Mouse (Mus musculus): ENCODE measurements around the gene Col7a1. TPM values are rescaled to one million over a fixed set of nuclear protein-coding genes. Genes with fewer than 3 reads are reported as not detected.

Col7a1 gene
- polyA plus RNA-seq, 1 experiment, result 3.4 TPM

- Histone ChIP-seq H3K36me3 (ENCODE audit: control insufficient read depth, insufficient read depth, low read length) (no peaks in the 10 kb centered on the region), H3K4me3 (ENCODE audit: control insufficient read depth, low read depth, low read length) (peak overlapping the region; percentile 30; the same call in 1 of the 2 replicates), H3K4me1 (ENCODE audit: control insufficient read depth, insufficient read depth, low read length) (no peaks in the 10 kb centered on the region), H3K27me3 (ENCODE audit: control insufficient read depth, insufficient read depth, low read length) (no peaks in the 10 kb centered on the region), H3K27ac (ENCODE audit: control insufficient read depth, insufficient read depth, low read depth, low read length) (no peak overlapping the region)
- TF ChIP-seq POLR2A (IDR thresholded peaks at IDR 0.05; ENCODE audit: control insufficient read depth, low read depth, low read length) (no peak), CTCF (IDR thresholded peaks at IDR 0.05; ENCODE audit: control insufficient read depth, insufficient read depth, insufficient replicate concordance, low read depth, low read length) (no peak)
These were observed 17.4 kb upstream of the Col7a1 start for GRCm38 (mm10) chr9:108935991-108936390.

GRCm38 (mm10) chr9:108936418-108937364 is 16.7 kb upstream of the Col7a1 start, which contains the start of gene Uqcrc1:
Gene Uqcrc1, plus strand, starts transcription at chr9:108936633.
- Histone ChIP-seq H3K27ac (ENCODE audit: control insufficient read depth, insufficient read depth, low read depth, low read length) (peak within 1 kb of the TSS; percentile 51), H3K4me1 (ENCODE audit: control insufficient read depth, insufficient read depth, low read length) (no peaks in the 10 kb centered on the region), H3K27me3 (ENCODE audit: control insufficient read depth, insufficient read depth, low read length) (no peaks in the 10 kb centered on the region), H3K36me3 (ENCODE audit: control insufficient read depth, insufficient read depth, low read length) (no peaks in the 10 kb centered on the region), H3K4me3 (ENCODE audit: control insufficient read depth, low read depth, low read length) (peak within 1 kb of the TSS; percentile 76)
- TF ChIP-seq POLR2A (IDR thresholded peaks at IDR 0.05; ENCODE audit: control insufficient read depth, low read depth, low read length) (peak; percentile 95), CTCF (IDR thresholded peaks at IDR 0.05; ENCODE audit: control insufficient read depth, insufficient read depth, insufficient replicate concordance, low read depth, low read length) (peak; percentile 95)

GRCm38 (mm10) chr9:108945111-108945510 is 8.3 kb upstream of the Col7a1 start:
- Histone ChIP-seq H3K36me3 (ENCODE audit: control insufficient read depth, insufficient read depth, low read length) (no peaks in the 10 kb centered on the region; the same call in none of the 2 replicates), H3K4me1 (ENCODE audit: control insufficient read depth, insufficient read depth, low read length) (no peaks in the 10 kb centered on the region), H3K27ac (ENCODE audit: control insufficient read depth, insufficient read depth, low read depth, low read length) (no peak overlapping the region), H3K27me3 (ENCODE audit: control insufficient read depth, insufficient read depth, low read length) (no peaks in the 10 kb centered on the region), H3K4me3 (ENCODE audit: control insufficient read depth, low read depth, low read length) (no peak overlapping the region)
- TF ChIP-seq CTCF (IDR thresholded peaks at IDR 0.05; ENCODE audit: control insufficient read depth, insufficient read depth, insufficient replicate concordance, low read depth, low read length), result no peak
- TF ChIP-seq POLR2A (IDR thresholded peaks at IDR 0.05; ENCODE audit: control insufficient read depth, low read depth, low read length), result no peak

GRCm38 (mm10) chr9:108945608-108946007 is 7.8 kb upstream of the Col7a1 start:
- TF ChIP-seq CTCF (IDR thresholded peaks at IDR 0.05; ENCODE audit: control insufficient read depth, insufficient read depth, insufficient replicate concordance, low read depth, low read length) (no peak), POLR2A (IDR thresholded peaks at IDR 0.05; ENCODE audit: control insufficient read depth, low read depth, low read length) (no peak)
- no peaks in the 10 kb centered on the region for H3K4me1 ChIP-seq (ENCODE audit: control insufficient read depth, insufficient read depth, low read length)
- H3K36me3 ChIP-seq (ENCODE audit: control insufficient read depth, insufficient read depth, low read length), result no peaks in the 10 kb centered on the region; the same call in none of the 2 replicates
- no peak overlapping the region for H3K4me3 ChIP-seq (ENCODE audit: control insufficient read depth, low read depth, low read length)
- H3K27me3 ChIP-seq (ENCODE audit: control insufficient read depth, insufficient read depth, low read length), result no peaks in the 10 kb centered on the region
- H3K27ac ChIP-seq (ENCODE audit: control insufficient read depth, insufficient read depth, low read depth, low read length), result no peak overlapping the region

- Histone ChIP-seq H3K36me3 (ENCODE audit: control insufficient read depth, insufficient read depth, low read length) (no peaks in the 10 kb centered on the region; the same call in 1 of the 2 replicates), H3K27ac (ENCODE audit: control insufficient read depth, insufficient read depth, low read depth, low read length) (no peak overlapping the region), H3K4me1 (ENCODE audit: control insufficient read depth, insufficient read depth, low read length) (no peaks in the 10 kb centered on the region), H3K27me3 (ENCODE audit: control insufficient read depth, insufficient read depth, low read length) (no peaks in the 10 kb centered on the region), H3K4me3 (ENCODE audit: control insufficient read depth, low read depth, low read length) (no peak overlapping the region)
- TF ChIP-seq POLR2A (IDR thresholded peaks at IDR 0.05; ENCODE audit: control insufficient read depth, low read depth, low read length) (no peak), CTCF (IDR thresholded peaks at IDR 0.05; ENCODE audit: control insufficient read depth, insufficient read depth, insufficient replicate concordance, low read depth, low read length) (no peak)
These were observed 4.0 kb upstream of the Col7a1 start for GRCm38 (mm10) chr9:108949231-108949966.

- H3K4me3 ChIP-seq (ENCODE audit: control insufficient read depth, low read depth, low read length), result no peak overlapping the region
- H3K27me3 ChIP-seq (ENCODE audit: control insufficient read depth, insufficient read depth, low read length), result no peaks in the 10 kb centered on the region
- TF ChIP-seq POLR2A (IDR thresholded peaks at IDR 0.05; ENCODE audit: control insufficient read depth, low read depth, low read length), result no peak
- TF ChIP-seq CTCF (IDR thresholded peaks at IDR 0.05; ENCODE audit: control insufficient read depth, insufficient read depth, insufficient replicate concordance, low read depth, low read length), result no peak
- peak overlapping the region; percentile 41; the same call in 1 of the 2 replicates for H3K27ac ChIP-seq (ENCODE audit: control insufficient read depth, insufficient read depth, low read depth, low read length)
- no peaks in the 10 kb centered on the region; the same call in 1 of the 2 replicates for H3K36me3 ChIP-seq (ENCODE audit: control insufficient read depth, insufficient read depth, low read length)
- no peaks in the 10 kb centered on the region for H3K4me1 ChIP-seq (ENCODE audit: control insufficient read depth, insufficient read depth, low read length)
These were observed 3.2 kb upstream of the Col7a1 start for GRCm38 (mm10) chr9:108949967-108950728.

Data from testis, adult 2 months (tissue).